In the genomic region with DNA sequence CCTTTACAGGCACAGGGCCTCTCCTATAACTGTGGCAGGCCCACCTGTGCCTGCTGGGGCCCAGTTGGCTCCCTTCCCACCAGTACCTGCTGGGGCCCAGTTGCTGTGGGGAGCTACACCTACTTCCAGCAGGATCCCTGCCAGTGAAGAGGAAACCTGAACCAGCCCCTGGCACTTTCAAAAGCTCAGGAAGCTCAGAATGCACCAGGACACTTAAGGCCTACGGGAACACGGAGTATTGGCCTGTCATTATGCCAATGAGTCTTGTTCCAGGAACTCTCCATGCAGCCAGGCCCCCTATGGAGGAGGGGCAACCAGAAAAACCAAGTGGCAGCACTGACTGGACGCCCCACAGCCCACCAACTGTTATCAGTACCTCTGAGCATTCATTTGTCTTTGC, we compare ENCODE assay signal across 16 mouse cellular contexts.
DNase-seq lines count a peak whose midpoint lies in the region; ATAC-seq and TF ChIP-seq lines count a peak whose summit lies in the region.
"Had no signal": no experiment of that assay in that cellular context is flagged by ENCODE, and none has a peak within 500 bp of the region (broad histone marks: within the 10 kb centered on the region; RNA-seq: fewer than 3 reads in every experiment).

No protein-coding gene starts in this region.

- no peak overlapping the region for H3K9ac ChIP-seq in embryonic facial prominence, embryonic 15.5 days
- H3K9ac ChIP-seq in lung, postnatal 0 days (replicated peaks; ENCODE audit: low read depth), result no peak overlapping the region
- H3K9ac ChIP-seq: limb, embryonic 12.5 days; liver, postnatal 0 days had no signal

- peaks cover 31% of the 10 kb centered on the region for H3K36me3 ChIP-seq in embryonic facial prominence, embryonic 15.5 days
- H3K36me3 ChIP-seq in lung, postnatal 0 days (ENCODE audit: insufficient read depth, low read length), result peaks cover 12% of the 10 kb centered on the region

- no peak overlapping the region for H3K4me3 ChIP-seq in gastrocnemius, adult 2 months
- no peak overlapping the region for H3K4me3 ChIP-seq in embryonic facial prominence, embryonic 15.5 days (replicated peaks)
- H3K4me3 ChIP-seq in lung, postnatal 0 days (ENCODE audit: low read depth, low read length), result no peak overlapping the region
- H3K4me3 ChIP-seq: forebrain, embryonic 10.5 days; limb, embryonic 12.5 days had no signal

- 35% methylated on average over 3 of the region's 3 CpGs for WGBS in embryonic facial prominence, embryonic 15.5 days
- 13% methylated on average over 3 of the region's 3 CpGs for WGBS in lung, postnatal 0 days

- H3K27me3 ChIP-seq in embryonic facial prominence, embryonic 15.5 days, result no peaks in the 10 kb centered on the region
- H3K27me3 ChIP-seq in lung, postnatal 0 days (replicated peaks; ENCODE audit: insufficient read depth, low read length), result no peaks in the 10 kb centered on the region
- H3K27me3 ChIP-seq: limb, embryonic 12.5 days had no signal

- DNase-seq in gastrocnemius, adult 2 months, result peak; percentile 78
- no peak for DNase-seq in gastrocnemius, postnatal 14 days
- DNase-seq in heart, postnatal 10 days, result peak; percentile 43 to 51
- no peak for DNase-seq in heart, postnatal 25 days (ENCODE audit: low spot score)
- peak; percentile 63 for DNase-seq in lung, postnatal 0 days (ENCODE audit: low spot score)
- DNase-seq in frontal cortex, postnatal 14 days (ENCODE audit: low spot score in 2 of 2), result no peak
- DNase-seq: adrenal gland, postnatal 36 days; cerebellum, adult 9-11 months; embryo, embryonic 11 days; liver, postnatal 0 days; right cerebral cortex, adult 18-20 months had no signal

- 0 out of 2 replicates have a peak, but pooled peaks have one; percentile 6 for ATAC-seq in embryonic facial prominence, embryonic 15.5 days (ENCODE audit: insufficient number of reproducible peaks, low FRiP score, low TSS enrichment, low read depth)
- ATAC-seq in lung, postnatal 0 days, result peak; percentile 65
- ATAC-seq in erythroid progenitor cell, adult 5-6 weeks (replicated peaks; ENCODE audit: low FRiP score, poor library complexity, severe bottlenecking), result no peak
- ATAC-seq: liver, postnatal 0 days had no signal

- TF ChIP-seq CTCF in gastrocnemius, adult 2 months (IDR thresholded peaks at IDR 0.05), result no peak
- TF ChIP-seq CTCF in lung, postnatal 0 days (IDR thresholded peaks at IDR 0.05), result no peak

- no peak overlapping the region for H3K4me2 ChIP-seq in embryonic facial prominence, embryonic 15.5 days (replicated peaks)
- no peak overlapping the region for H3K4me2 ChIP-seq in lung, postnatal 0 days (replicated peaks; ENCODE audit: low read depth, low read length)
- H3K4me2 ChIP-seq: limb, embryonic 12.5 days; midbrain, embryonic 11.5 days had no signal

- intact Hi-C loops in gastrocnemius, adult 2 months (cut with DNase I), result loop anchor here (2.0 kb wide), 1 partner anchor 40 kb away; no protein-coding TSS in a partner anchor
- intact Hi-C loops in gastrocnemius, postnatal 14 days (cut with DNase I; ENCODE audit: low total_unique reads), result no loop called here
- intact Hi-C loops in heart, postnatal 10 days (cut with DNase I), result no loop called here
- intact Hi-C loops in heart, postnatal 25 days (cut with DNase I), result no loop called here

- H3K27ac ChIP-seq in gastrocnemius, adult 2 months, result peak overlapping the region; percentile 81
- peak overlapping the region; percentile 44; the same call in 1 of the 2 replicates for H3K27ac ChIP-seq in embryonic facial prominence, embryonic 15.5 days (replicated peaks)
- peak overlapping the region; percentile 51 for H3K27ac ChIP-seq in lung, postnatal 0 days (ENCODE audit: low read length)
- H3K27ac ChIP-seq: forebrain, embryonic 10.5 days; limb, embryonic 12.5 days had no signal

- peaks cover 44% of the 10 kb centered on the region for H3K4me1 ChIP-seq in embryonic facial prominence, embryonic 15.5 days
- H3K4me1 ChIP-seq in lung, postnatal 0 days (ENCODE audit: insufficient read depth, low read depth, low read length), result peaks cover 29% of the 10 kb centered on the region
- H3K4me1 ChIP-seq: forebrain, embryonic 10.5 days had no signal

- no peaks in the 10 kb centered on the region for H3K9me3 ChIP-seq in embryonic facial prominence, embryonic 15.5 days (replicated peaks)
- H3K9me3 ChIP-seq in lung, postnatal 0 days (ENCODE audit: low read length), result no peaks in the 10 kb centered on the region
- H3K9me3 ChIP-seq: forebrain, embryonic 10.5 days; limb, embryonic 12.5 days had no signal

- no peak for TF ChIP-seq EP300 in lung, postnatal 0 days (IDR thresholded peaks at IDR 0.05)

Comparison
In these comparisons a context has a peak if more than half of its experiments do, and no peak if none do; other contexts are left out.
1. DNase-seq: peak in gastrocnemius, adult 2 months (single experiment), heart, postnatal 10 days (2 of 2) and lung, postnatal 0 days (single experiment); none in gastrocnemius, postnatal 14 days (single experiment), heart, postnatal 25 days (single experiment) and frontal cortex, postnatal 14 days (0 of 2).
2. Peak in every context shown above with its lines, with median percentiles within 50 percentile points of each other: H3K27ac ChIP-seq.